Mouse (Mus musculus): ENCODE data around the gene Lrrc19.

GRCm38 (mm10) chr4:94602496-94603030 lies 47.4 kb downstream of the Lrrc19 start:
- TF ChIP-seq CTCF (IDR thresholded peaks at IDR 0.05; ENCODE audit: insufficient read depth, low read depth, low read length) (no peak), POLR2A (IDR thresholded peaks at IDR 0.05; ENCODE audit: insufficient read depth, low read depth, low read length) (no peak)
